Mouse (Mus musculus) intestine, postnatal 0 days (tissue): ENCODE data around the gene Pet100. TPM values are rescaled to one million over a fixed set of nuclear protein-coding genes. Genes with fewer than 3 reads are reported as not detected.

Experiments
- ATAC-seq: fragments of 200-750 bp; cut with Nextera tagmentation; 2 replicates; pipeline ENCODE4 v1.8.0; 2017; ENCODE audit warnings: mild to moderate bottlenecking, moderate TSS enrichment, moderate library complexity
- H3K27ac ChIP-seq: fragments of 300-500 bp; sonication (generic); 2 replicates; pipeline ENCODE4 v1.5.1; 2014; ENCODE audit warnings: mild to moderate bottlenecking, low read depth, low read length, moderate library complexity
- H3K27me3 ChIP-seq: fragments of 300-500 bp; sonication (generic); replicated peaks from 2 replicates; pipeline ENCODE4 v1.6.1; 2014; ENCODE audit warnings: low read length, mixed read lengths; ENCODE audit not compliant: control insufficient read depth, insufficient read depth
- H3K36me3 ChIP-seq: fragments of 300-500 bp; sonication (generic); 2 replicates; pipeline ENCODE4 v1.6.1; 2014; ENCODE audit warnings: mild to moderate bottlenecking, moderate library complexity; ENCODE audit not compliant: control insufficient read depth, insufficient read depth
- H3K4me1 ChIP-seq: fragments of 300-500 bp; sonication (generic); replicated peaks from 2 replicates; pipeline ENCODE4 v1.6.1; 2014; ENCODE audit warnings: antibody characterized with exemption, low read length, mixed read lengths; ENCODE audit not compliant: control insufficient read depth, insufficient read depth
- H3K4me2 ChIP-seq: fragments of 300-500 bp; sonication (generic); replicated peaks from 2 replicates; pipeline ENCODE4 v1.6.1; 2014; ENCODE audit warnings: low read depth, mild to moderate bottlenecking, moderate library complexity
- H3K4me3 ChIP-seq: fragments of 300-500 bp; sonication (generic); 2 replicates; pipeline ENCODE4 v1.5.1; 2014; ENCODE audit warnings: low read depth, low read length
- H3K9ac ChIP-seq: fragments of 300-500 bp; sonication (generic); 2 replicates; pipeline ENCODE4 v1.6.1; 2014; ENCODE audit warnings: mild to moderate bottlenecking, low read depth, low read length
- H3K9me3 ChIP-seq: fragments of 300-500 bp; sonication (generic); 2 replicates; pipeline ENCODE4 v1.6.1; 2016; ENCODE audit warnings: mixed run types; ENCODE audit not compliant: control insufficient read depth
- CTCF ChIP-seq: sonication (generic); IDR thresholded peaks from 2 replicates; pipeline ENCODE4 v1.5.1; 2016; ENCODE audit warnings: low read depth, mild to moderate bottlenecking, control low read depth, antibody characterized with exemption, moderate library complexity
- WGBS: fragments of 180-500 bp; shearing (Covaris S2); extraction: QIAGEN DNeasy Blood & Tissue Kit; methylation state at CpG from one replicate; pipeline ENCODE4 v1.1.7; 2014; 5-methylcytosine and 5-hydroxymethylcytosine counted together
- polyA plus RNA-seq: library from polyadenylated mRNA; unstranded; fragments of >200 nt; fragmentation: Nextera tagmentation; extraction: Ambion mirVana; gene quantifications from 2 replicates; pipeline ENCODE4 v1.2.1, GENCODE M21; 2015

Pet100 gene
- polyA plus RNA-seq, 1 experiment from 2014 or later = 152 TPM

GRCm38 (mm10) chr8:3648990-3649389 lies 27.6 kb downstream of the Pet100 start:
- TF ChIP-seq CTCF = no peak
- Histone ChIP-seq H3K36me3 (no peaks in the 10 kb centered on the region), H3K9me3 (no peaks in the 10 kb centered on the region), H3K4me3 (no peak overlapping the region), H3K4me1 (no peaks in the 10 kb centered on the region; the same call in 1 of the 2 replicates), H3K27ac (no peak overlapping the region), H3K4me2 (no peak overlapping the region), H3K9ac (no peak overlapping the region), H3K27me3 (no peaks in the 10 kb centered on the region)
- no peak for ATAC-seq
- WGBS = 65% methylated on average over 1 of the region's 1 CpGs

- no peak overlapping the region for H3K27ac ChIP-seq
- H3K36me3 ChIP-seq = no peaks in the 10 kb centered on the region
- H3K9ac ChIP-seq = no peak overlapping the region
- no peaks in the 10 kb centered on the region for H3K9me3 ChIP-seq
- no peak overlapping the region for H3K4me3 ChIP-seq
- no peak overlapping the region for H3K4me2 ChIP-seq
- no peaks in the 10 kb centered on the region for H3K4me1 ChIP-seq
- TF ChIP-seq CTCF = no peak
- WGBS = 61% methylated on average over 3 of the region's 3 CpGs
- 0 out of 2 replicates have a peak, but pooled peaks cover 4% of the 10 kb centered on the region for H3K27me3 ChIP-seq
- no peak for ATAC-seq
Measured at GRCm38 (mm10) chr8:3652845-3653244, 31.5 kb downstream of the Pet100 start.

- no peak for ATAC-seq
- H3K9me3 ChIP-seq = no peaks in the 10 kb centered on the region
- H3K4me1 ChIP-seq = no peaks in the 10 kb centered on the region
- no peak overlapping the region for H3K4me3 ChIP-seq
- WGBS = 65% methylated on average over 11 of the region's 11 CpGs
- H3K4me2 ChIP-seq = no peak overlapping the region
- no peaks in the 10 kb centered on the region for H3K36me3 ChIP-seq
- no peak overlapping the region for H3K27ac ChIP-seq
- no peak for TF ChIP-seq CTCF
- no peak overlapping the region for H3K9ac ChIP-seq
- H3K27me3 ChIP-seq = 0 out of 2 replicates have a peak, but pooled peaks cover 4% of the 10 kb centered on the region
Measured at GRCm38 (mm10) chr8:3654726-3655508, 33.6 kb downstream of the Pet100 start.

- 66% methylated on average over 3 of the region's 3 CpGs for whole genome bisulfite sequencing
- H3K4me1 ChIP-seq = no peaks in the 10 kb centered on the region
- no peaks in the 10 kb centered on the region for H3K36me3 ChIP-seq
- ATAC-seq = no peak
- no peak within 1 kb of the TSS for H3K4me2 ChIP-seq
- H3K9ac ChIP-seq = no peak within 1 kb of the TSS
- H3K9me3 ChIP-seq = no peaks in the 10 kb centered on the region
- H3K27ac ChIP-seq = no peak within 1 kb of the TSS
- no peak for TF ChIP-seq CTCF
- no peak within 1 kb of the TSS for H3K4me3 ChIP-seq
- H3K27me3 ChIP-seq = 0 out of 2 replicates have a peak, but pooled peaks cover 4% of the 10 kb centered on the region
Measured at GRCm38 (mm10) chr8:3655526-3655925, 34.2 kb downstream of the Pet100 start, which contains the start of gene Retn. Gene Retn, plus strand, starts transcription at chr8:3655770.

- TF ChIP-seq CTCF = no peak
Measured at GRCm38 (mm10) chr8:3656725-3657381, 35.5 kb downstream of the Pet100 start.

GRCm38 (mm10) chr8:3660889-3661288 lies 39.5 kb downstream of the Pet100 start:
- ATAC-seq = no peak
- H3K27ac ChIP-seq = no peak overlapping the region
- 72% methylated on average over 8 of the region's 8 CpGs for WGBS
- no peaks in the 10 kb centered on the region for H3K4me1 ChIP-seq
- no peak overlapping the region for H3K4me3 ChIP-seq
- H3K36me3 ChIP-seq = no peaks in the 10 kb centered on the region
- TF ChIP-seq CTCF = no peak
- no peak overlapping the region for H3K4me2 ChIP-seq
- H3K9ac ChIP-seq = no peak overlapping the region
- 0 out of 2 replicates have a peak, but pooled peaks cover under 1% of the 10 kb centered on the region for H3K27me3 ChIP-seq
- no peaks in the 10 kb centered on the region for H3K9me3 ChIP-seq

More at GRCm38 (mm10) chr8:3656725-3657381, 35.5 kb downstream of the Pet100 start:
- H3K9ac ChIP-seq = no peak overlapping the region
- 26% methylated on average over 7 of the region's 7 CpGs for WGBS
- H3K27ac ChIP-seq = no peak overlapping the region
- no peaks in the 10 kb centered on the region for H3K36me3 ChIP-seq
- no peaks in the 10 kb centered on the region for H3K9me3 ChIP-seq
- no peak overlapping the region for H3K4me2 ChIP-seq
- no peak overlapping the region for H3K4me3 ChIP-seq
- no peak for ATAC-seq
- no peaks in the 10 kb centered on the region for H3K4me1 ChIP-seq
- H3K27me3 ChIP-seq = 0 out of 2 replicates have a peak, but pooled peaks cover 4% of the 10 kb centered on the region
